Mouse (Mus musculus) c-Kit-positive CD71-positive TER-119-positive erythroid progenitor cells, embryonic 14.5 days (primary cell): Measurements from ENCODE around the gene Cxcl3.
"Not testable (repeated sequence)": the region's sequence is repeated elsewhere in the genome, so short reads cannot be mapped to it uniquely, and the experiment has no call there.

Experiments
- DNase-seq: peaks from one replicate; pipeline ENCODE4 v3.0.0-alpha.2; 2013; ENCODE audit warnings: low spot score

Gene Cxcl3

DNA sequence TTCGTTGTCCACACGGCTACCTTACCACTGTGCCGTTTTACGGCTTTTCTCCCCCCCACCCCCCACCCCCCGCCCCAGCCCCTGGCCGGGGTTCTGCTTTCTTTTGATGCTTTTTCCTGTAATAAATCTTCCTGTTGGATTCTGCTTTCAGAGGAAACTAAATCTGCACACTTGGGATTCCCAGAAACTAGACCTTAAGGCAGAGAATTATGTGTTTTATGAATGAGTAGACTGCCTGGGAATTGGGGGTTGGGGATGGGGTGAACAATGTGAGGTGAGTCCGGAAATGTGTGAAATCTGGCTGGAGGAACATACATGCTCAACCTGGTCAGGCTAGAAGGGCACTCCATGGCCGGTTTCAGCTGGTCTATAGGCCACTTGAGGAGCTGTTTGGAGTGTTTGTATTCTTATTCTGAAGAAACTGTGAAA lies 4.2 kb downstream of the Cxcl3 start:
- DNase-seq = no peak

- DNase-seq = no peak
Observed at GRCm38 (mm10) chr5:90794195-90794625, 8.3 kb downstream of the Cxcl3 start, which contains the start of gene Cxcl15. Gene Cxcl15 (plus strand): TSS chr5:90794534.

DNA sequence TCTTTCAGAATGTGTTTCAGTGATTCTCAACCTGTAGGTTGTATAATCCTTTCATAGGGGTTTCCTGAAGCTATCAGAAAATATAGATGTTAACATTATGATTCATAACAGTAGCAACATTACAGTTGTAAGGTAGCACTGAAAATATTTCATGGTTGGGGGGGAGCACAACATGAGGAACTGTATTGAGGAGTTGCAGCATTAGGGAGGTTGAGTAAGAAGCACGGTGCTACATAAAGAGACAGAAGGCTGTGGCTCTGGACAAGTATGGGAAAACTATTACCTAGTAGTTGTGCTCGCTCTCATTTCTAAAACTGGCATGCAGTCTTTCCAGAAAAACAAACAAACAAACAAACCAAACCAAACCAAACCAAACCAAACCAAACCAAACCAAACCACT lies 9.5 kb downstream of the Cxcl3 start:
- DNase-seq = not testable (repeated sequence)

GRCm38 (mm10) chr5:90804574-90804973 lies 18.7 kb downstream of the Cxcl3 start:
- no peak for DNase-seq

- no peak for DNase-seq
Observed at GRCm38 (mm10) chr5:90806050-90806449, 20.1 kb downstream of the Cxcl3 start.

DNA sequence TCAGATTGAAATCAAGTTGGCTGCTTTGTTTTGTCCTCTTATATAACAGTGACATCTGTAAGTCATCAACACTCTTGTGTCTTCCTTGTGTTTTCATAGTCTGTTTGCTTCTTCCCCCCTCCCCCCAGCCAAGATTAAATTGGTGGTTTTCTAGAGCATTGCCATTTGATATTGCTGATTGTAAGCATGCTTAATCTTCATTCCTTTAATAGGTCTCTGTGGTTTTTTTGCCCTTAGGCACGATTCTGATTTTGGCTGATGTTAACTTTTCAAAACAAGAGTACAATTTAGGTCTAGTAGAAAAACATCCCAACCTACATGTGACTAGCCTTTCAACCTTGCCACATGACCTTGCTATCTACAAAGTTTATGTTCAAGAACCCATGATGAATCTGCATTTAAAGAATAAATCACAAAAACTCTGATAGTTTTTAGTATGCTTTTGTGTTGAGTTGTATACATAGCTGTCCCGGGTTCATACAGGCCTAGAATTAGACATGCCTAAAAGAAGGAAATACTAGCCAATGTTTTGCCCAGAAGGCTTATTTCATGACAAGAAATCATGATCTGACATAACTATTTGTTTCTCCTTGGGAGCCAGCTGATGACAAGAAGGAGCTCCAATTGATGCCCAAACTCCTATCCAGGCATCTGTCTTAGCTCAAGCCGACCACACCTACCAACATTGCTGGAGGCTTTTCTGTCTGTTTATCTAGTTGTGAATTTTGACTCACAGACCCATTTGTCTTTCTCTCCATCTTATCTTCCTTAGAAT lies 21.5 kb downstream of the Cxcl3 start:
- no peak for DNase-seq

GRCm38 (mm10) chr5:90819756-90820155 lies 33.9 kb downstream of the Cxcl3 start:
- no peak for DNase-seq

DNA sequence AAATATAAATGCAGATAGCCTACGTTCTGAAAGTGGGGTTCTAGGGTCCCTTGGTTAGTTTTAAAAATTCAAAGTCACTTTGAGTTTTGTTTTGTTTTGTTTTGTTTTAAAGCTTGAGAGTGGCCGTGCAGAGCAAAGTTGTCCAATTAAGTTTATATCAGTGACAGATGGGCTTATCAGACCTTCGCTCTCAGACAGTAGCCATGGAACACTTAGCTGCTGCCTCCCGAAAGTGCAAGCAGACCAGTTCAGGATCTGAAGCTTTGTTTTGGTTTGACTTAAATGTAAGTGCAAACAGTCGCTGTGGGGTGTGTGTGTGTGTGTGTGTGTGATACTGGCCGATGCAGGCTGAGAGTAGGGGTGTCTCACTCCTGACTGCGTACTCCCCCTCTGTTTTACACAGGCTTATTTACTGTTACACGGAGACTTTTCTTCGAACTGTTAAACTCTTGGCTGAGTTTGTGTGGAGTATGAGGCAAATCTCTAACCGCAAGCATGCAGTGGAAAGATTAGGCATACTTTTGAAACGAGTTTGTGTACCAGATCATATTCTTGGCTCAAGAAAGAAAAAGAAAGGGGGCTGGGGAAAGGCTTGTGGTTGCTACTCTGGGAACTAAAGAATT lies 46.4 kb downstream of the Cxcl3 start:
- no peak for DNase-seq

DNA sequence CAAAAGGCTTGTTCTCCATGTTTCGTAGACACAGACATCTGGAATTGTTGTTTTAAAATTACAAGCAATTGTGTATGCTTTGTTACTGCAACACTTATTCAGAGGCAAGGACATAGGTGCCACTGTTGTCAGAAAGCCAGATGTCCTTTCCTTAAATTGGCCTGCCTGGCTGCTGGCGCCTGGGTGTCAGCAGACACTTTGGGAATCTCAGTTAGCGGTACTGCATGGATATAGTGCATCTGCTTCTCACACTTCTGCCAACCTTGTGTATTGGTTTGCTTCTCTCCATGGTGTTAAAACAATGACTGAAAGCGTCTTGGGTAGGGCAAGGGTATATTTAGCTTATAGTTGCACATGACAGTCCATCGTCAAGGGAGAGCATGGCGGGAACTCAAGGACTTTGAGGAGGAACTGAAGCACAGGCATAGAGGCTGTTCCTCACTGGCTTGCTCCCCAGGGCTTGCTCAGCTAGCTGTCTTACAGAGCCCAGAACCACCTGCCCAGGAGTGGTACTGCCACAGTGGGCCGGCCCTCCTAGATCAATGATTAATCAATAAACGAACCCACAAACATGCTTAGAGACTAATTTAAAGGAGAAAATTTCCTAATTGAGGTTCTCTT lies 47.0 kb downstream of the Cxcl3 start:
- no peak for DNase-seq

DNA sequence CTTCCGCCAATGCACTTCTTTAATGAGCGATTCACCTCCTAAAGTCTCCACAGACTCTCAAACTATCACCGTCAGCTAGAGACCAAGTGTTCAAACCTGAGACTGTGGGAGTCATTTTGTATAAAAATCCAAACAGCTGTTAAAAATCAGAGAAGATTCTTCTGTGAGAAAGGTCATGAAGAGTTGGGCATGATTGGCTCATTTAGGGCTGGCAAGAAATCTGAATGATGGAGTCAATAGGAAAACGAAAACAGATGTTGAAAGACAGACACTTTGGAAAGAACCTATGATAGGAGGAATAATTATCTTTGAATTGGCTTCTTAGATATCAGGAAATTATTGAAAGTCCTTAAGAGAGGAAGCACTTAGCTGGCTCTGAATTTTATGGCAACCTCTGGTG lies 48.5 kb downstream of the Cxcl3 start:
- no peak for DNase-seq

GRCm38 (mm10) chr5:90838582-90838981 lies 52.7 kb downstream of the Cxcl3 start:
- DNase-seq = no peak
